Mouse (Mus musculus): Measurements from ENCODE around the gene Pik3cd.
"Not testable (repeated sequence)": the region's sequence is repeated elsewhere in the genome, so short reads cannot be mapped to it uniquely, and the experiment has no call there.

Gene Pik3cd

GRCm38 (mm10) chr4:149702210-149702979 lies at the start of gene Pik3cd:
Gene Pik3cd, minus strand, starts transcription at chr4:149702571.
- DNase-seq (ENCODE audit: low spot score in 2 of 2): no peak

GRCm38 (mm10) chr4:149750671-149751070 lies 48.3 kb upstream of the Pik3cd start:
- DNase-seq (ENCODE audit: low spot score in 2 of 2): no peak

- DNase-seq (ENCODE audit: low spot score in 2 of 2): not testable (repeated sequence)
Measured at GRCm38 (mm10) chr4:149749663-149750015, 47.3 kb upstream of the Pik3cd start.

GRCm38 (mm10) chr4:149749003-149749662 lies 46.8 kb upstream of the Pik3cd start:
- no peak for DNase-seq (ENCODE audit: low spot score in 2 of 2)

- DNase-seq (ENCODE audit: low spot score in 2 of 2): no peak
Measured at GRCm38 (mm10) chr4:149744119-149744518, 41.7 kb upstream of the Pik3cd start.

- DNase-seq (ENCODE audit: low spot score in 2 of 2): no peak
Measured at GRCm38 (mm10) chr4:149742011-149742530, 39.7 kb upstream of the Pik3cd start.

GRCm38 (mm10) chr4:149740301-149740700 lies 37.9 kb upstream of the Pik3cd start:
- DNase-seq (ENCODE audit: low spot score in 2 of 2): no peak

- no peak for DNase-seq (ENCODE audit: low spot score in 2 of 2)
Measured at GRCm38 (mm10) chr4:149739478-149739877, 37.1 kb upstream of the Pik3cd start.

- DNase-seq (ENCODE audit: low spot score in 2 of 2): peak; percentile 89 to 93
Measured at GRCm38 (mm10) chr4:149737383-149738324, 35.3 kb upstream of the Pik3cd start, which contains the start of gene Tmem201. Gene Tmem201, minus strand, starts transcription at chr4:149738044.

GRCm38 (mm10) chr4:149736581-149736980 lies 34.2 kb upstream of the Pik3cd start:
- peak; percentile 46 to 70 for DNase-seq (ENCODE audit: low spot score in 2 of 2)

- no peak for DNase-seq (ENCODE audit: low spot score in 2 of 2)
Measured at GRCm38 (mm10) chr4:149735624-149736250, 33.4 kb upstream of the Pik3cd start.

GRCm38 (mm10) chr4:149734730-149735475 lies 32.5 kb upstream of the Pik3cd start:
- DNase-seq (ENCODE audit: low spot score in 2 of 2): no peak

- no peak for DNase-seq (ENCODE audit: low spot score in 2 of 2)
Measured at GRCm38 (mm10) chr4:149734246-149734645, 31.9 kb upstream of the Pik3cd start.

- no peak for DNase-seq (ENCODE audit: low spot score in 2 of 2)
Measured at GRCm38 (mm10) chr4:149733748-149734147, 31.4 kb upstream of the Pik3cd start.

GRCm38 (mm10) chr4:149732800-149733199 lies 30.4 kb upstream of the Pik3cd start:
- DNase-seq (ENCODE audit: low spot score in 2 of 2): no peak

- DNase-seq (ENCODE audit: low spot score in 2 of 2): no peak
Measured at GRCm38 (mm10) chr4:149732313-149732712, 29.9 kb upstream of the Pik3cd start.

GRCm38 (mm10) chr4:149730827-149731226 lies 28.5 kb upstream of the Pik3cd start:
- no peak for DNase-seq (ENCODE audit: low spot score in 2 of 2)

GRCm38 (mm10) chr4:149728810-149729209 lies 26.4 kb upstream of the Pik3cd start:
- no peak for DNase-seq (ENCODE audit: low spot score in 2 of 2)

GRCm38 (mm10) chr4:149727636-149728035 lies 25.3 kb upstream of the Pik3cd start:
- DNase-seq (ENCODE audit: low spot score in 2 of 2): no peak

GRCm38 (mm10) chr4:149725661-149726350 lies 23.4 kb upstream of the Pik3cd start:
- DNase-seq (ENCODE audit: low spot score in 2 of 2): peak; percentile 67 to 80
